Mouse (Mus musculus) lung, adult 2 months (tissue): ENCODE measurements at regions not wholly inside any gene's neighbourhood (a gene's known extent, or its start where the extent isn't known, plus 50 kb on each side); places are given as distances from the start of the nearest gene placed in this dataset.

Source experiments
- DNase-seq: peaks from one replicate; pipeline ENCODE4 v3.0.0; 2022
- H3K4me1 ChIP-seq: fragments of 200-500 bp; 2 replicates; pipeline ENCODE4 v1.6.1; 2011; ENCODE audit warnings: low read length; ENCODE audit not compliant: control insufficient read depth, insufficient read depth
- H3K4me3 ChIP-seq: fragments of 200-500 bp; replicated peaks from 2 replicates; pipeline ENCODE3; 2011; ENCODE audit warnings: low read depth, mild to moderate bottlenecking, control low read depth, low read length; ENCODE audit errors: extremely low read depth
- CTCF ChIP-seq: fragments of 200-500 bp; IDR thresholded peaks from 2 replicates; pipeline ENCODE4 v1.5.1; 2011; ENCODE audit warnings: mild to moderate bottlenecking, low read length, control low read depth; ENCODE audit not compliant: insufficient read depth
- POLR2A ChIP-seq: fragments of 200-500 bp; IDR thresholded peaks from 2 replicates; pipeline ENCODE4 v1.6.1; 2011; ENCODE audit warnings: low read depth, mild to moderate bottlenecking, control low read depth, low read length, borderline replicate concordance; ENCODE audit errors: extremely low read depth
- WGBS: fragments of 180-500 bp; shearing (Covaris S2); methylation state at CpG from one replicate; pipeline ENCODE4 v1.1.7; 2018; 5-methylcytosine and 5-hydroxymethylcytosine counted together

- DNase-seq = no peak
- TF ChIP-seq CTCF (no peak), POLR2A (no peak)
- 83% methylated on average over 5 of the region's 5 CpGs for WGBS
- Histone ChIP-seq H3K4me1 (no peaks in the 10 kb centered on the region), H3K4me3 (no peak overlapping the region)
Measured at GRCm38 (mm10) chr6:13305873-13306272, 81.1 kb upstream of the Vwde start.

- 84% methylated on average over 3 of the region's 3 CpGs for WGBS
- DNase-seq = no peak
- TF ChIP-seq POLR2A (no peak), CTCF (no peak)
- Histone ChIP-seq H3K4me3 (no peak overlapping the region), H3K4me1 (no peaks in the 10 kb centered on the region)
Measured at GRCm38 (mm10) chr6:13298171-13298570, 73.4 kb upstream of the Vwde start.

GRCm38 (mm10) chr6:13297110-13297509 lies 72.3 kb upstream of the Vwde start:
- Histone ChIP-seq H3K4me1 (no peaks in the 10 kb centered on the region), H3K4me3 (no peak overlapping the region)
- no peak for DNase-seq
- WGBS = 41% methylated on average over 3 of the region's 3 CpGs
- TF ChIP-seq POLR2A (no peak), CTCF (no peak)

GRCm38 (mm10) chr6:13296041-13296440 lies 71.3 kb upstream of the Vwde start:
- no peak for TF ChIP-seq CTCF
- TF ChIP-seq POLR2A = no peak
- WGBS = 90% methylated on average over 2 of the region's 2 CpGs
- no peak for DNase-seq
- H3K4me1 ChIP-seq = no peaks in the 10 kb centered on the region
- H3K4me3 ChIP-seq = no peak overlapping the region

GRCm38 (mm10) chr6:13294393-13294792 lies 69.6 kb upstream of the Vwde start:
- 41% methylated on average over 4 of the region's 4 CpGs for WGBS
- DNase-seq = no peak
- Histone ChIP-seq H3K4me1 (no peaks in the 10 kb centered on the region), H3K4me3 (no peak overlapping the region)
- no peak for TF ChIP-seq POLR2A
- no peak for TF ChIP-seq CTCF

GRCm38 (mm10) chr6:13288500-13288899 lies 63.7 kb upstream of the Vwde start:
- no peaks in the 10 kb centered on the region; the same call in 1 of the 2 replicates for H3K4me1 ChIP-seq
- 16% methylated on average over 1 of the region's 1 CpGs for WGBS
- TF ChIP-seq POLR2A = no peak
- TF ChIP-seq CTCF = no peak
- H3K4me3 ChIP-seq = no peak overlapping the region
- DNase-seq = peak; percentile 50

GRCm38 (mm10) chr6:13287812-13288211 lies 63.0 kb upstream of the Vwde start:
- WGBS = 62% methylated on average over 4 of the region's 4 CpGs
- TF ChIP-seq POLR2A = no peak
- TF ChIP-seq CTCF = no peak
- DNase-seq = no peak

GRCm38 (mm10) chr6:13286542-13287273 lies 61.9 kb upstream of the Vwde start:
- WGBS = 65% methylated on average over 6 of the region's 6 CpGs
- no peak overlapping the region for H3K4me3 ChIP-seq
- DNase-seq = no peak
- TF ChIP-seq POLR2A (no peak), CTCF (no peak)
- H3K4me1 ChIP-seq = no peaks in the 10 kb centered on the region; the same call in 1 of the 2 replicates

More at GRCm38 (mm10) chr6:13287812-13288211, 63.0 kb upstream of the Vwde start:
- H3K4me3 ChIP-seq = no peak overlapping the region
- H3K4me1 ChIP-seq = no peaks in the 10 kb centered on the region; the same call in 1 of the 2 replicates

- DNase-seq = no peak
- Histone ChIP-seq H3K4me3 (no peak overlapping the region), H3K4me1 (no peaks in the 10 kb centered on the region)
- WGBS = 1% methylated on average over 3 of the region's 3 CpGs
- TF ChIP-seq CTCF = peak; percentile 35; the same call in 1 of the 2 replicates
- no peak for TF ChIP-seq POLR2A
Measured at GRCm38 (mm10) chr6:13280835-13281234, 56.1 kb upstream of the Vwde start.
